Mouse (Mus musculus): ENCODE data around the gene Fhit. TPM values are rescaled to one million over a fixed set of nuclear protein-coding genes. Genes with fewer than 3 reads are reported as not detected.

Gene Fhit
- total RNA-seq, 1 experiment from 2014 or later = 3.8 TPM

DNA sequence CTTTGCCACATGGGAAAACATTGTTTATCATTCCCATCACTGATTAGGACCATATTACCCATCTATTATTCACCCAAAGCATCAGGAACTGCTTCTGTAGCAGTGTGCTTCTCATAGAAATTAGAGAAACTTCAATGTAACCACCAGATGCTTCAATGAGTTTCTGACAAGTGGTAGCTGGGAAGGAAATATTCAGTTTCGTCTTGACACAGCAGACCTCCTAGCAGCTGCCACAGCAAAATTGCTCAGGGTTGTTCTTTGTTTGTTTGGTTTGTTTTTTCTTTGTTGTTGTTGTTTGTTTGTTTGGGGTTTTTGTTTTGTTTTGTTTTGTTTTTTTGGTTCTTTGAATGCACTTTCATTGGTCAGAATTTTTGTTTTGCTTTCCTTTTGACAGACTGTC, 798.5 kb downstream of the Fhit start:
- no peak for ATAC-seq (replicated peaks in 1 of 2; ENCODE audit: insufficient read depth in 1 of 2, low FRiP score in 2 of 2, low TSS enrichment in 1 of 2, low read depth in 1 of 2, poor library complexity in 2 of 2, severe bottlenecking in 2 of 2)

DNA sequence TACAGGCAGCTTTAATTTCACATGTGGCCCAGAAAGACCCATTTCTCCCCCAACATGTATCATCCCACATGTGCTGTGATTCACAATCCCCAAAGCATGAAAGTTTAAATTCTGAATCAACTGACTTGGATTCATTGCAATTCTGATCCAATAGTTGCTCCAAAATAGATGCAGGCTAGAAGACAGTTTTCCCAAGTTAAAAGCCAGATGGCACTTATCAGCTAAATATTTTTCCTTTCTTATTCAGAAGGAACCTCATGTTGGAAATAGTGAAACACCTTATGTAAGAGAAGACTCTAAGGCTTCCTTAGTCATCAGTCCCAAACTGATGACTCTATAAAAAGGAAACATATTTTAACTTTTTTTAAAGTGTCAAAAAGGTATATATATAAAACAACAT, 815.9 kb downstream of the Fhit start:
- ATAC-seq (replicated peaks in 1 of 2; ENCODE audit: insufficient read depth in 1 of 2, low FRiP score in 2 of 2, low TSS enrichment in 1 of 2, low read depth in 1 of 2, poor library complexity in 2 of 2, severe bottlenecking in 2 of 2) = no peak

DNA sequence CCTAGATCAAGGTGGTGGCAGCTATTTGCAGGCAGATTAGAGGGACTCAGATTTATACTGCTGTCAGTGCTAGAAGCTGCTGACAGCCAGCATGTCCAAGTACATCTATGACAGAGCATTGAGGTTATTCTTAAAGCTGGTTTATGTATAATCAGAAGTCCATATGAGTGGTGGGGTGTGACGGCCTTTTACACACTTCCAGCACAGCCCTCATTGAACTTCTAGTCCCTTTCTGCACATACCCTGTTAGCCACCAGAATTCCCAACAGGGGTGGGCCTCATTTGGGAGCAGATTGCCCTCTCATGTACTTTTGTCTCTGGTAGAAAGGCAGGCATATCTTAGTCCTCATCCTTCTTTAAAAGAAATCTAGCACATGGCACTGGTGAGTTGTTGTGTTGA, 817.8 kb downstream of the Fhit start:
- no peak for ATAC-seq (replicated peaks in 1 of 2; ENCODE audit: insufficient read depth in 1 of 2, low FRiP score in 2 of 2, low TSS enrichment in 1 of 2, low read depth in 1 of 2, poor library complexity in 2 of 2, severe bottlenecking in 2 of 2)

DNA sequence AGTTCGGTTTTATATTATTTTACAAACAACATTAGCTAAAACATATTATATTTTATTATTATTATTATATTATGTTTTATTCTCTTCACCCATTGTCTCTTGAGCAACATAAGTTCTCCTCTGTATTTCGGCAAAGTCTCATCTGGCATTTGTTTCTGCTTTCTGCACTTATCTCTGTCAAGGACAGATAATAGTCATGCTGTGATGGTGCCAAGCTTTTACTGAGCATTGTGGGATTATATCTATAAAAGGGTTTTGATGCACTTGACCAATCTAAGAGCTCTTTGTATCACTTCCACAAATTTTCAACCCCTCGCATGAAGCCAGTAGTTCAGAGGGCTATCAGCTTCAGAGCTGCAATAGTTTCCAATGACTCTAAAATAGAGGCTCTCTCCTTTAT, 845.1 kb downstream of the Fhit start:
- ATAC-seq (replicated peaks in 1 of 2; ENCODE audit: insufficient read depth in 1 of 2, low FRiP score in 2 of 2, low TSS enrichment in 1 of 2, low read depth in 1 of 2, poor library complexity in 2 of 2, severe bottlenecking in 2 of 2) = no peak

DNA sequence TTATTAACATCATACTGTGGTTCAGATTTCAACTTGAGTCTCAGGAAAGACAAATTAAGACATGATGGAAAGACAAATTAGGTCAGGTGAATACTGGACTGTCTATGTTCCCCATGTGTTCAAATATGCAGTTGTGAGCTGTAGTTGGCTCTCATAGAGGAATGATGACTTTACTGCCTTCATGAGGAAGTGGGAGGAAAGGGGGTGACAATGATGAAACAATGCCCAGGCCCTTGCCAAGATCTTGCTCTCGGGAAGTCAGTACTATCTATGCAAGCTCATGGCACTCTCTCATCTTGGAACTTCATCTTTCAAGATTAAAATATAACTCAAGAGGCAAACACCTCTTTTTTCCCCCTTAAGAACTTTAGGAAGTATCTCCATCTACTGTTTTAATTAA, 849.6 kb downstream of the Fhit start:
- ATAC-seq (replicated peaks in 1 of 2; ENCODE audit: insufficient read depth in 1 of 2, low FRiP score in 2 of 2, low TSS enrichment in 1 of 2, low read depth in 1 of 2, poor library complexity in 2 of 2, severe bottlenecking in 2 of 2) = no peak

DNA sequence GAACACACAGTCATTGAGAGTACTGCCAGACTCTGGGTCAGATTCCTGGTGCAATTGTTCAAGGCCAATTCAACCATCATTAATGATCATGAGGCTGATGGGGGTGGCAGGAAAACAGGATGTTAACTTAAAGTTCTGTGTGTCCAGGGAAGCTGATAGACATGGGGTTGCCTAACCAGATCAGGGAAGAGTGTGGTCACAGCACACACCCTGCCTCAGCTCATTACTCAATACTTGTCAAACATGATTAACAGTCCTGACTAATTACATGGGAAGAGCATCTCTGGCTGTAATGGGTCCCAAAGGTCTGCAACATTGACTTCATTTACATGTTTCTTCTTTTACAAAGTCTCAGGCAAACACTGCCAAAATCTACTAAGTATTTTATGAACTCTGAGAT, 856.5 kb downstream of the Fhit start:
- ATAC-seq (replicated peaks in 1 of 2; ENCODE audit: insufficient read depth in 1 of 2, low FRiP score in 2 of 2, low TSS enrichment in 1 of 2, low read depth in 1 of 2, poor library complexity in 2 of 2, severe bottlenecking in 2 of 2) = no peak

DNA sequence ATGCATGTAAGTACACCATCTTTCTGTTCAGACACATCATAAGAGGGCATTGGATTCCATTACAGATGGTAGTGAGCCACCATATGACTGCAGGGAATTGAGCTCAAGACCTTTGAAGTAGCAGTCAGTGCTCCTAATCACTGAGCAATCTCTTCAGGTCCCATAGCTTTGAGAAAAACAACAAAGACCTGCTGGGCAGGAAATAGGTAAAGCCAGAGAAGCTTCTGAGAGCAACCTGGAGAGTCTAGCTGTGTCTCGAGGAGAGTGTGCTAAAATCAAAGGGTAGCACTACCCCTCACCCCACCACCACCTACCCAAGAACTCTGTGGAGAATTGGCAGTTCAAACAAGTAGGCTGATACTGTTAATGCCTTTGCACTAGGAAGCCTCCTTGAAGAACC, 860.3 kb downstream of the Fhit start:
- no peak for ATAC-seq (replicated peaks in 1 of 2; ENCODE audit: insufficient read depth in 1 of 2, low FRiP score in 2 of 2, low TSS enrichment in 1 of 2, low read depth in 1 of 2, poor library complexity in 2 of 2, severe bottlenecking in 2 of 2)

DNA sequence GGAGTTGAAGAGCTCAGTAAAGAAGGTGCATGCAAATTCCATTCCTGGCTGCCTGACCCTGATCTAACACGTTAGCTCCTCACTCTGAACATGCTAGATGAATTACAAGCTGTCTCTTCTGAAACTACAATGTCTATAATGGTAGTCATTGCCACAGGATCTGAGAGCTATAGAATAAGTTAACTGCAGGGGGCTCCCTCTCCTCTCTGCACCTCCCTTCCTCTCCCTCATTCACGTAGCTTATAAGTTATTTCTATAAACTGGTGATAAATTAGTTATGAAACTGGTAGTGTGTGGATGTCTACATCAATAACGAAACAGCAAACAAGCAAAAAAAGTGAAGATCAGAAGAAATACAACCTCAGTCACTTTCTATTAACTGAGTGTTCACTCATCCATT, 860.9 kb downstream of the Fhit start:
- ATAC-seq (replicated peaks in 1 of 2; ENCODE audit: insufficient read depth in 1 of 2, low FRiP score in 2 of 2, low TSS enrichment in 1 of 2, low read depth in 1 of 2, poor library complexity in 2 of 2, severe bottlenecking in 2 of 2) = no peak

DNA sequence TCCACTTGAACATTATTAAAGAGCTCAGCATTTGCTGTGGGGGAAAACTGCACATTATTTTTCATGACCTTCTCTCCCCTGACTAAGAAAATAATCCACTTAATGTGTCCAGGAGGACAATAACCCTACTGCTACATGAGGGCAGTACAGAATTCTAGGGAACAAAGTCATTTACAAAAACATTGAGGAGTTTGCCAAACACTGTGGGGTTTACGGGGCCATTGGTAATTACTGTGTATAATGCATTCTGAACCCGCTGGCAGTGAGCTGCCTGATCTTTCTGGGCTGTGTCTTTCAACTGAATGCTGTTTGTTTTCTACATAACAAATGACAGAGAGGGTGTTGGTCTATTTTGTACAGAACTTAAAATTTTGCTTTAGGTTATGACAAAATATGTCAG, 862.8 kb downstream of the Fhit start:
- ATAC-seq (replicated peaks in 1 of 2; ENCODE audit: insufficient read depth in 1 of 2, low FRiP score in 2 of 2, low TSS enrichment in 1 of 2, low read depth in 1 of 2, poor library complexity in 2 of 2, severe bottlenecking in 2 of 2) = no peak

DNA sequence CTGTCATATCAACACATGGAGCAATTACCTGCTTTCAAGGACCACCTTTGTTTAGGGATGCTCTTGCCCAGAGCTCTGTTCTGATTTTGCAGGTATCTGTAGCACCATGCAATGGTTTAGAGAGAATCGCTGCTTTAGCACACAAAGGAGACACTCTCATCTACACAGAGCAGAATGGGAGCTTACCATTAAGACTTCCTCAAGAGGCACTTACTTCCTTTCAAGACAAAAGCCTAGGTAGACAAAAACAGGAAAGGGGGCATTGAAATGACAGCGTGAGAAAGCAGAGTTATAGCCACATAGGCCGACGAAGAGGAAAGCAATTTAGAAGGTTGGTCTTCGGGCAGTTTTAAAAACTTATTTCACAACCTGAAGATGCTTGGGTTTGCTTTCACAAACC, 872.8 kb downstream of the Fhit start:
- ATAC-seq (replicated peaks in 1 of 2; ENCODE audit: insufficient read depth in 1 of 2, low FRiP score in 2 of 2, low TSS enrichment in 1 of 2, low read depth in 1 of 2, poor library complexity in 2 of 2, severe bottlenecking in 2 of 2) = no peak

DNA sequence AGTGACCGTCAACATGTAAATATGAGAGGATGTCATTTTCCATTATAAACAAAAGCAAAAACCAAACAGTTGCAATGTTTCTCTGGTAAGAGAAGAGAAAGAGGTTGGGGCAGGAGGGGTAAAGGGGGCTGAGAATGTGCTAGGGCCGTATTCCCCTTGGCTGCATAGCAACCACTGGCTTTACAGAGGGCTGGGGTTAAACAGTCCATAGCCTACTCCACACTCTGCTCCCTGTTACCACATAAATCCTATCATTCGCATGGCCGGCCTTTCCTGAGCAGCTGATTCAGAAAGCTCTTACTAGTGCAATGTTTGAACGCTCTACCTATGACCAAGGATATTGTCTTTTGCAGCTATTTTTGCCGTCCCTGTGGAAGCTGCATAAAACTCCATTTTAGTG, 875.8 kb downstream of the Fhit start:
- ATAC-seq (replicated peaks in 1 of 2; ENCODE audit: insufficient read depth in 1 of 2, low FRiP score in 2 of 2, low TSS enrichment in 1 of 2, low read depth in 1 of 2, poor library complexity in 2 of 2, severe bottlenecking in 2 of 2) = no peak

DNA sequence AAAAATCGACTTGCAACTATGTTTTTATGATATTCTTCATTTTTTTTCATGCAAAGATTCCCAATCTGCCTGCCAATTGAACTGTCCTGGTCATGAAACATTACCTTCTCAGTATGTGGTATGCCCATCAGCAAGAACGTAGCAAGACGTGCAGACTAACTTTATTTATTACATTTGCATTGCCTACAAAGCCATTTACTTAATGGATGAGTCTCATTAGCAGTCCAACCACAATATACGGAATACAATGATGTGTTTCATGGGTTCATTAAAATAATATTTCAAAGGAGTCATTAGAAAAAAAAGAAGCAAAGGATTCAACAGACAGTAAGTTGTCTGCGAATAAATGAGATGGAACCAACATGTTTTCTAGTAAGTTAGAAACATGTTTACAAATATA, 933.1 kb downstream of the Fhit start:
- ATAC-seq (replicated peaks in 1 of 2; ENCODE audit: insufficient read depth in 1 of 2, low FRiP score in 2 of 2, low TSS enrichment in 1 of 2, low read depth in 1 of 2, poor library complexity in 2 of 2, severe bottlenecking in 2 of 2) = no peak

DNA sequence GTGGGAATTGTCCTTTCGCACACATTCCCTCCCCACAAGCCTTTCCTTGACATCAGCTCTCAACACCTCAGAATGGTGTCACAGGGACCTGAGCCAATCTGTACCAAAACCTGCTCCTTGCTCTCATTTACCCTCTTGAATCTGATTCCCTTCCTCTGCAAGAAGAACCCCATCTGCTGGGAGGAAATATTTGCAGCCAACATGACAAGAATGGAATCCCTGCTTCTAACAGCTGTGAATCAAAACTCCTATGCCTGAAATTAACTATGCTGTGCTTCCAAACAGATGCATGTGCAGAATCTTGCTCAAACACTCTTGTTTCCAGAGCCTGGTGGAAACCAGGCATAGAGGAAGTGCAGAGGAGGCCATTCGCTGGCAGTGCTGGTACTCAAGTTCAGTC, 940.0 kb downstream of the Fhit start:
- ATAC-seq (replicated peaks in 1 of 2; ENCODE audit: insufficient read depth in 1 of 2, low FRiP score in 2 of 2, low TSS enrichment in 1 of 2, low read depth in 1 of 2, poor library complexity in 2 of 2, severe bottlenecking in 2 of 2) = no peak

DNA sequence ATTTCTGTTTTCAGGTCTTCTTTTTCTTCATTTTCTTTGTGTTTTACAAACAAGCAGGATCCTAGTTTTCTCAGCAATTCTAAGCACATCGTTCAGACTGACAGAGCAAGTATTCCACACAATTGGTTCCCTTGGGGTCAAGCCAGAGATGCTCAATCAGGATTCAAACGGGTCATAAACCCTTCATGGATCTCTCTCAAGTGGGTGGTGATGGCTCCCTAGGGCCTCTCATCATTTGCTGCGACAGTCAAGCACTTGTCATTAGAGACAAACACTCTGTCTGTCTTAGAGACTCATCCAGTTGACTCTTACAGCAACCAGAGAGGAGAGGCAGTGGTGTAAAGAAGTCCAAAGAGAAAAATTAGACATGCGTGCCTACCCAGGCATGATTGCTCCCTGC, 948.6 kb downstream of the Fhit start:
- no peak for ATAC-seq (replicated peaks in 1 of 2; ENCODE audit: insufficient read depth in 1 of 2, low FRiP score in 2 of 2, low TSS enrichment in 1 of 2, low read depth in 1 of 2, poor library complexity in 2 of 2, severe bottlenecking in 2 of 2)

DNA sequence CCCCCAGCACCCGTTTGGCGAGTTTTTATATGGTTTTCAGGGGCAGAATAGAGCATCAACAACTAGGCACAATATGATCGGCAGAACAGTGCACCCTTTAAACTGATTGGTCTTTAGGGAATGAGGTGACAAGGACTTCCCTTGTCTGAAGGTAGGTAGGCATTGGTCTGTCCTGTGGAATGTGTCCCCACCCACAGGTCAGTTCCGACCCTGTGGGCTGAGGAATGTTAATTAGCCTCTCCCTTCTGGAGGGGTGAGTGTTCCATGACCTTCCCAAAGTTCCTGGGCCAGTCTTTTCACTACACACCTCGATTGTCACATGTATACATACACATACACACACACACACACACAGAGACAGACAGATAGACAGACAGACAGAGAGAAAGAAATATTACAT, 950.7 kb downstream of the Fhit start:
- no peak for ATAC-seq (replicated peaks in 1 of 2; ENCODE audit: insufficient read depth in 1 of 2, low FRiP score in 2 of 2, low TSS enrichment in 1 of 2, low read depth in 1 of 2, poor library complexity in 2 of 2, severe bottlenecking in 2 of 2)

DNA sequence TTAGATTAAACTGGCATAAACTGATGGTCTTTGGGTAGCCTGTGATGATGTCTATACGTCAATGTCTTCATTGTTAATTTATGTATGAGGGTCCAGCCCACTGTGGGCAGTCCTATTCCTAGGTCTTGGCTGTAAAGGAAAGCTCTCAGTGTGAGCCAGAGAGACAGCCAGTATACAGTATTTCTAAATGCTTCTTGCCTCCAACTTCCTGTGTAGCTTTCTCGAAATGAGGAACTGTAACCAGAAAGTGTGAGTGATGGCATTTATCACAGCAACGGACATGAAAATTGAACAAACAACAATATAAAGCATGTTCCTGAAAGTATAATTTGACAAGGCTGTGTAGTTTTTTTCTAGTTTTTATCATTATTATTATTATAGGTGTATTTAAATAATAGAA, 952.8 kb downstream of the Fhit start:
- peak; percentile 68 to 89; a peak in 3 of 4 replicates for ATAC-seq (replicated peaks in 1 of 2; ENCODE audit: insufficient read depth in 1 of 2, low FRiP score in 2 of 2, low TSS enrichment in 1 of 2, low read depth in 1 of 2, poor library complexity in 2 of 2, severe bottlenecking in 2 of 2)

DNA sequence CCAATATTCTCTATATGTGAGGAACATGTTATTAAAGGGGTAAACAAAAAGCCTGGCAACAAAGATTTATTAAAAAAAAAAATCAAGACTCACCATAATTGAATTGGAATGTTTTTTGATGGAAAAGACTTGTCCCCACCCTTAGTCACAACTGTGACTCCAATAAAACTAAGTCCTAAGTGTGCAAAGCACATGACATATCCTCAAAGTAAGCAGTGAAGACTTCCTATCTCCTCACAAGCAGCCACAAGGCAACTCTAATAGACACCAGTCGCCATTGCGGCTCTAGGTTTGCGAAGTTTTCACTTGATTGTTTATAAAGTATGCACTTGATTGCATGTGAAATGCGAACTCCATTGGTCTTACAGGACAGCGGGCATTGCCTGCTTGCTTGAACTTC, 956.1 kb downstream of the Fhit start:
- no peak for ATAC-seq (replicated peaks in 1 of 2; ENCODE audit: insufficient read depth in 1 of 2, low FRiP score in 2 of 2, low TSS enrichment in 1 of 2, low read depth in 1 of 2, poor library complexity in 2 of 2, severe bottlenecking in 2 of 2)

DNA sequence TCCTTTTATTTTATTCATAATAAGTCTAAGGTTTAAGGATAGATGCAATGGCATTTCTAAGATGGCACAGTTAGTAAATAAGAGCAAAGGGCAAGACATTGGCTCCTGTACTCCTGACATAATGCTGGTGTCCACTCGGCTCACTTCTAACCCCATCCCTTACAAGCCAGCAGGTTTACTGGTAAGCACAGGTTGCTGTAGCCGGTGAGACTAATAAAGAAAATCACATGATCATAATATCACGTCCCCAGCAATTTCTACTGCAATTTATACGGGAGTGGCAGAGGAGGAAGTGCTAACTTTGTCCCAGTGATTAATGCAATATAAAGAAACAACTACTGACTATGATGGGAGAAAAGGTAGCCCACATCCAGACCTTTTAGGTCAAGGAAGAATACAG, 956.5 kb downstream of the Fhit start:
- no peak for ATAC-seq (replicated peaks in 1 of 2; ENCODE audit: insufficient read depth in 1 of 2, low FRiP score in 2 of 2, low TSS enrichment in 1 of 2, low read depth in 1 of 2, poor library complexity in 2 of 2, severe bottlenecking in 2 of 2)

DNA sequence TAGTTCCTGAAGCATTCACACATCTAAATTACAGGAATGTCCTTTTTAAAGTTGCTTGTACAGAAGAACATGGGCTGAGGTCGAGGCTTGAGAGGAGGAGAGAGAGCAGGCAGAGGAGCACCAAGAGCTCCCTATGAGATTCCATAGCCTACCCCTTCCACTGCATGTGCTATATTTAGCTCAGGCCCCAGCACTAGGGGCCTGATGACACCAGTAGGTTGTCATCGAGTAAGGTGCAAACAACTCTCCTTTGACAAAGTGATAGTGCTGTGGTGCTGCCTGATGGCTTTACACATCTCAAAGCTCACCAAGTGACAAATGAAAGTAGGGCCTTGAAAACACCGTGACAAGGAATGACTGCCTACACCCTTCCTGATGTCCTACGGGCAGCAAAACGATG, 967.7 kb downstream of the Fhit start:
- no peak for ATAC-seq (replicated peaks in 1 of 2; ENCODE audit: insufficient read depth in 1 of 2, low FRiP score in 2 of 2, low TSS enrichment in 1 of 2, low read depth in 1 of 2, poor library complexity in 2 of 2, severe bottlenecking in 2 of 2)

DNA sequence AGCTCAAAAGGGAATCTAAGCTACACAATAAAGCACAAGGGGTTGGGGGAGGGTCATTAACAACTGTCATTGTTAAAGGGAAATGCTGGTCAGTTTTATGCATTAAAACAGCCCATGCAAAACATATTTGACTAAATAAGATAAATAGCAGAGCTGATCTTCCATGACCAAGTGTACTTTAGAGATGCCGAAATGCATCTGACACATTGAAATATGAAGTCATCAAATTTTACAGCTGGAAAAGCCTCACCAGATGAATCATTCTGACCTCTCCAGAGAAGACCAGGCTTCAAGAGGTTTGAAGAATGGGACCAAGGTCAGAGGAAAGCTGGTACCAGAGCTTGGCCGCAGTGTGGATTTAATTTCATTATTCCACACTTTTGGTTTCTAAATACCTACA, 990.1 kb downstream of the Fhit start:
- no peak for ATAC-seq (replicated peaks in 1 of 2; ENCODE audit: insufficient read depth in 1 of 2, low FRiP score in 2 of 2, low TSS enrichment in 1 of 2, low read depth in 1 of 2, poor library complexity in 2 of 2, severe bottlenecking in 2 of 2)
